Mouse (Mus musculus) T-helper 17 cell (primary cell): Measurements from ENCODE around the gene Gm11568.
"Not testable (repeated sequence)": the region's sequence is repeated elsewhere in the genome, so short reads cannot be mapped to it uniquely, and the experiment has no call there.

Source experiments
- in situ Hi-C, 2 experiments: fragments of 300-600 bp; cut with MboI, MseI; formaldehyde crosslinking; loops; 1 replicate in 1 of 2; 2 replicates in 1 of 2; pipeline ENCODE4 v1.15.1; 2025; ENCODE audit warnings: high pct_unique_total_duplicates in 2 of 2

Gene Gm11568

GRCm38 (mm10) chr11:99857617-99858016 lies at the start of gene Gm11568:
Gm11568 (plus strand) TSS chr11:99857917.
- in situ Hi-C loops, result no loop called here

GRCm38 (mm10) chr11:99809792-99810191 lies 47.9 kb upstream of the Gm11568 start, which contains the start of gene Krtap4-13:
Krtap4-13 (minus strand) TSS chr11:99809892.
- in situ Hi-C loops, result not testable (repeated sequence)

GRCm38 (mm10) chr11:99815566-99815965 lies 42.2 kb upstream of the Gm11568 start, which contains the start of gene Gm11564:
Gm11564 (minus strand) TSS chr11:99815666.
- in situ Hi-C loops, result not testable (repeated sequence)

DNA sequence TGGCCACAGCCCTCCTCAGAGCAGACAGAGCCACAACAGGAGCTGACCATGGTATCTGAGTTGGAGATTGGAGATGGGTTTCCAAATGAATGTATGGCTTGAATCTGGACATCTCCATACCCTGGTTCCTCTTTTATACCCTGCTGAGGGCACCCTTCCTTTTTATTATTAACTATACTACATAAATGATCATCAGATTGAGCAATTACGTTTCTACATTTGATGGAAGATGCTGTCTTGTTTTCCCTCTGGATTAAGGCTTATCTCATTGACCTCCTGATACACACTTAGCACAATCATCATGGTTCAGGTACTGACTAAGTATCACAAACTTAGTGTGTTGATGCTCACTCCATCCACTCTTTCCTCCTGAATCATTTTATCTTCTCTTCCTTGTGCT lies 19.8 kb upstream of the Gm11568 start, which contains the start of gene 2300003K06Rik:
2300003K06Rik (minus strand) TSS at position 101 of the 400 bp plus-strand sequence.
- in situ Hi-C loops, result no loop called here

- in situ Hi-C loops, result no loop called here
These were observed 15.5 kb upstream of the Gm11568 start for GRCm38 (mm10) chr11:99842185-99842584.

- in situ Hi-C loops, result no loop called here
These were observed 11.0 kb upstream of the Gm11568 start for GRCm38 (mm10) chr11:99846746-99847145.

GRCm38 (mm10) chr11:99851508-99851907 lies 6.2 kb upstream of the Gm11568 start, which contains the start of gene Krtap4-16:
Krtap4-16 (minus strand) TSS chr11:99851608.
- in situ Hi-C loops, result no loop called here

DNA sequence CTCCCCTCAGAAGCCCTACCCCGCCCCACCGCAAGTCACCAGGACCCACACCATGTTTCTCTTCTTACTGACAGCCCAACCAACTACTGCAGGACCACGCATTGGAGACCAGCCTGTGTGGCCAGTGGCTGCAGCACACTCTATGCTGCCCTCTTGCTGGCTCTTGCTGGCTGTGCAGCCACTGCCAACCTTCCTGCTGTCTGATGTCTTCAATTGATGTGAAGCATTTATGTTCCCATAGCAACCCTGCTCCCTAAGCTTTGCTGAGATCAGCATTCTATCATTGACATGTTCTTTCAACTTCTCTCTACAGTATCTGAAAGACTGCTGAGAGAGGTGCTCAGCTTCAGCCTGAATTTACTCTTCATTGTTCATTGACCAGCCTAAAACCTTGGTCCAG lies 3.6 kb upstream of the Gm11568 start:
- in situ Hi-C loops, result no loop called here

DNA sequence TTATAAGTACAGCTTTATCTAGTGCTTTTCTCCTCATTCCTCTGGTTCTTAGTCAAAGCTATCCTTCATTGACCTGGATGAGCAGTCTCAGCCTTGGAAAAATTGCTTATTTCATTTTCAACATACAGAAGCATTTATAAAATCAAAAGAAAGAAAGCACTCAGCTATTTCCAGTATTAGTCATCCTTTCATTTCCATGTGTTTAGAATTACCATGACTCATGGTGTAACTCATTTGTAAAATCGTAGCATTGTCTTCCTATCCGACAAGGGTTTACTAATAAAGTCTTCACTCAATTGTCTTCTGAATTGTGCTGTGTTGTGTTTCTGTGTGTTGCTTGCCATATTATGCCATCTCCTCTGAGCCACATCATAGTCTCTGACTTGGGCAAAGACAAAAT lies 1.0 kb downstream of the Gm11568 start:
- in situ Hi-C loops, result no loop called here

DNA sequence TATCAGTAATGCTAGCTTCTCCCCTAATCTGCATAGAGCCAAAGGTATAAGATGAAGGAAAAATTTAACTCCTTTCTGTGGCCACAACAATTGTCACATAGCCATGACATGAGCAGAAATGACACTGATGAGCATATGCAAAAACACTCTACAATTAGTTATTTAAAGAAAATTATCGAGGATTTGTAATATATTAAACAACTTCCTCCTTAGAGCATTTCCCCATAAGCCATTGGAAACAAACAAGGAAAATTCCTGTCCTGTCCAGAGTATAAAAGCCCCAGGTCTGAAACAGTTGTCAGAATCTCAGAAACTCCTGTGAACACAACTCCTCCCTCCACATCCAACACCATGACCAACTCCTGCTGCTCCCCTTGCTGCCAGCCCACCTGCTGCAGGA lies 6.5 kb downstream of the Gm11568 start, which contains the start of gene Gm11559:
Gm11559 (plus strand) TSS at position 301 of the 400 bp plus-strand sequence.
- in situ Hi-C loops, result not testable (repeated sequence)

GRCm38 (mm10) chr11:99873089-99873488 lies 15.4 kb downstream of the Gm11568 start, which contains the start of gene Krtap9-1:
Krtap9-1 (plus strand) TSS chr11:99873389.
- in situ Hi-C loops, result not testable (repeated sequence)

DNA sequence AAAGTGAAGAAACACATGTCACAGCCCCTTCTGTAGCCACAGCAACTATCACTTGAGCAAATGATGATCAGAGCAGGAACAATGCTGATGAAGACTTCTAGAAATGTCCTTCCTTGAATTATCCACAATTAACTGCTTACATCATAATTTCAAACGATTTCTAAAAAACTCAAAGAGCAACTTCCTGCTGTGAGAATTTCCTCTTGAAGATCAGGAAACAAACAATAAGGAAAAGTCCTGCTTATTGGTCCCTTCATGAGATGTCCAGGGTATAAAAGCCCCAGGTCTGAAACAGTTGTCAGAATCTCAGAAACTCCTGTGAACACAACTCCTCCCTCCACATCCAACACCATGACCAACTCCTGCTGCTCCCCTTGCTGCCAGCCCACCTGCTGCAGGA lies 21.2 kb downstream of the Gm11568 start, which contains the start of gene Gm11567:
Gm11567 (plus strand) TSS at position 301 of the 400 bp plus-strand sequence.
- in situ Hi-C loops, result not testable (repeated sequence)

- in situ Hi-C loops, result loop anchor here in 1 of 2 experiments (25.0 kb wide), 1 partner anchor 1130 kb away; no protein-coding TSS in a partner anchor
These were observed 49.9 kb downstream of the Gm11568 start, which contains the start of gene Krtap31-1 for GRCm38 (mm10) chr11:99907620-99908019. Krtap31-1 (plus strand) TSS chr11:99907920.
